In the genomic region with DNA sequence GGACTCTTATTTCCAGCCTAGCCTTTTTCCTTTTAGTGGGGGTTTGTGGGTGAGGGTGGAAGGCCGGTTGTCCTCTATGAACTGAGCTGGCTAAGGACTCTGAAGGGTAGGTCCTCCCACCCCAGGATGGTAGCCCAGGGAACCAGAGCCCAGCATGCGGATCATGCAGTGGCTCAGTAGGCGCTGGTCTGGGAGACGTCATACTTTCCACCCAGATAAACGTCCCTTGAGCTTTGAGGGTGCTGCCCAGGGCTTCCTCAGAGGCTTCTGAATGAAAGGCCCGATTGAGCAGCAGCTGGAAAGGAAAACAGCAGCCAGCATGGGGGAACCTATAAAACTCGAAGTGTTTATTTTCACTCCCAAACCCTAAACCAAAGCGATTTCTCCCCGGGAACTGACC, we compare ENCODE assay signal across 21 mouse cellular contexts.
DNase-seq lines count a peak whose midpoint lies in the region; ATAC-seq lines count a peak whose summit lies in the region.
"Had no signal": no experiment of that assay in that cellular context is flagged by ENCODE, and none has a peak within 500 bp of the region (broad histone marks: within the 10 kb centered on the region; RNA-seq: fewer than 3 reads in every experiment).

No protein-coding gene starts in this region.

- H3K4me3 ChIP-seq in heart, embryonic 14.5 days (ENCODE audit: control insufficient read depth in 1 of 2, insufficient read depth in 1 of 2, low read depth in 1 of 2, low read length in 2 of 2) = no peak overlapping the region
- no peak overlapping the region for H3K4me3 ChIP-seq in midbrain, embryonic 10.5 days
- H3K4me3 ChIP-seq: erythroblast, embryonic 14.5 days; forebrain, embryonic 15.5 days; neural tube, embryonic 13.5 days had no signal

- peaks cover 26% of the 10 kb centered on the region; the same call in 1 of the 2 replicates for H3K36me3 ChIP-seq in heart, embryonic 14.5 days (ENCODE audit: control insufficient read depth, insufficient read depth, low read length)
- H3K36me3 ChIP-seq in midbrain, embryonic 10.5 days = no peaks in the 10 kb centered on the region
- H3K36me3 ChIP-seq: forebrain, embryonic 15.5 days; neural tube, embryonic 13.5 days had no signal

- no peak for DNase-seq in heart, adult 9 months (ENCODE audit: low spot score in 2 of 2)
- peak; percentile 32 for DNase-seq in 3134 (ENCODE audit: extremely low read depth, insufficient read length, low spot score)
- DNase-seq in brain, adult 2 months (ENCODE audit: low read depth, low spot score) = peak; percentile 36
- DNase-seq in fibroblast of lung, adult 2 months (ENCODE audit: low read depth) = peak; percentile 36
- no peak for DNase-seq in yolk sac, embryonic 10.5 days (ENCODE audit: low spot score)
- no peak for DNase-seq in layer of hippocampus, adult 9-11 months
- no peak for DNase-seq in midbrain, embryonic 10.5 days (ENCODE audit: low spot score)
- DNase-seq: adrenal gland, adult 8-10 months; cerebellum, adult 11 months; cerebellum, postnatal 10 days; gastrocnemius, postnatal 14 days; kidney, adult 18-20 months; kidney, postnatal 10 days; lung, adult 18-20 months; lung, postnatal 14 days; midbrain, embryonic 14.5 days; thymus, postnatal 4 days had no signal

- no peak for ATAC-seq in heart, embryonic 14.5 days (ENCODE audit: insufficient number of reproducible peaks, insufficient read depth, low FRiP score, low read depth)
- ATAC-seq: forebrain, embryonic 15.5 days had no signal

- peaks cover 9 to 20% of the 10 kb centered on the region in 2 experiments for H3K4me1 ChIP-seq in heart, embryonic 14.5 days (ENCODE audit: control insufficient read depth in 2 of 2, insufficient read depth in 2 of 2, low read length in 2 of 2)
- H3K4me1 ChIP-seq in midbrain, embryonic 10.5 days = peaks cover 11% of the 10 kb centered on the region

- H3K9ac ChIP-seq in heart, embryonic 14.5 days (ENCODE audit: low read length) = no peak overlapping the region
- H3K9ac ChIP-seq: forebrain, embryonic 15.5 days; neural tube, embryonic 13.5 days had no signal

- no peak overlapping the region for H3K4me2 ChIP-seq in heart, embryonic 14.5 days (ENCODE audit: low read length)
- H3K4me2 ChIP-seq: forebrain, embryonic 15.5 days; neural tube, embryonic 13.5 days had no signal

- H3K27ac ChIP-seq in heart, embryonic 14.5 days (replicated peaks in 1 of 2; ENCODE audit: control insufficient read depth in 1 of 2, insufficient read depth in 1 of 2, low read depth in 2 of 2, low read length in 2 of 2) = peak overlapping the region; percentile 10 to 55; a peak in 3 of 4 replicates
- H3K27ac ChIP-seq in midbrain, embryonic 10.5 days (replicated peaks) = no peak overlapping the region
- H3K27ac ChIP-seq: forebrain, embryonic 15.5 days; neural tube, embryonic 13.5 days had no signal

- no peaks in the 10 kb centered on the region for H3K9me3 ChIP-seq in heart, embryonic 14.5 days (ENCODE audit: control insufficient read depth, low read length)
- H3K9me3 ChIP-seq in midbrain, embryonic 10.5 days (replicated peaks) = no peaks in the 10 kb centered on the region
- H3K9me3 ChIP-seq: forebrain, embryonic 15.5 days; neural tube, embryonic 13.5 days had no signal

- 48% methylated on average over 9 of the region's 9 CpGs for WGBS in heart, embryonic 14.5 days
- WGBS in midbrain, embryonic 10.5 days = 75% methylated on average over 9 of the region's 9 CpGs

- no peaks in the 10 kb centered on the region for H3K27me3 ChIP-seq in heart, embryonic 14.5 days (ENCODE audit: control insufficient read depth, insufficient read depth, low read length)
- H3K27me3 ChIP-seq in midbrain, embryonic 10.5 days (ENCODE audit: low read depth, poor library complexity, severe bottlenecking) = no peaks in the 10 kb centered on the region
- H3K27me3 ChIP-seq: forebrain, embryonic 15.5 days; neural tube, embryonic 13.5 days had no signal

Comparison
In these comparisons a context has a peak if more than half of its experiments do, and no peak if none do; other contexts are left out.
1. DNase-seq: peak in 3134 (single experiment), brain, adult 2 months (single experiment) and fibroblast of lung, adult 2 months (single experiment); none in heart, adult 9 months (0 of 2), yolk sac, embryonic 10.5 days (single experiment), layer of hippocampus, adult 9-11 months (single experiment) and midbrain, embryonic 10.5 days (single experiment).